Mouse (Mus musculus): ENCODE measurements around the gene Gm18336.

GRCm38 (mm10) chrX:73412767-73413166 lies 14.2 kb upstream of the Gm18336 start:
- TF ChIP-seq CTCF (IDR thresholded peaks at IDR 0.05; ENCODE audit: extremely low read depth, insufficient read depth, insufficient read length, insufficient replicate concordance) (no peak), POLR2A (IDR thresholded peaks at IDR 0.05; ENCODE audit: low read depth, low read length) (no peak)
